Mouse (Mus musculus) spleen, adult 12 weeks (tissue): ENCODE measurements around the gene Snx29.
"Not testable (repeated sequence)": the region's sequence is repeated elsewhere in the genome, so short reads cannot be mapped to it uniquely, and the experiment has no call there.

Experiments used
- DNase-seq: peaks from one replicate; pipeline ENCODE4 v3.0.0; 2022; ENCODE audit warnings: low spot score

The Snx29 gene

DNA sequence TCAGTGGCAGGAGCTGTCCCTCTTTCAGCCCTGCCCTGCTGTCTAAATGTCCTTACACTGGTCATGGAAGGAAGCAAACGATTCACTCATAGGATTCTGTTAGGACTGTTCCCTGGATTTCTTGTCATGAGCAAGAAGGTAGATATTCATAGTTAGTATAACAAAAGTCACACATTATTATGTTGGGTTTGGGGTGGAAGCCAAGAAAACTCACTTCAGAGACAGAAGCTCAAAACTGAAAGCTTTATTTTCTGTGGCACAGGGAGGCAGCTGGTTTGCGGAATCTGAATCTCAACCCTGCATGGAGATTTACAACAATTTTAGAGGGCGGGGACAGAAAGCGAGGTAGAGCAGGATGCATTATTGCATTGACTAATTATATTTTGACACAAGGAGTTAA is 86.0 kb downstream of the Snx29 start:
- DNase-seq: no peak

- DNase-seq: no peak
Observed at GRCm38 (mm10) chr16:11414631-11415030, 91.9 kb downstream of the Snx29 start.

- DNase-seq: peak; percentile 30
Observed at GRCm38 (mm10) chr16:11418183-11418588, 95.5 kb downstream of the Snx29 start.

DNA sequence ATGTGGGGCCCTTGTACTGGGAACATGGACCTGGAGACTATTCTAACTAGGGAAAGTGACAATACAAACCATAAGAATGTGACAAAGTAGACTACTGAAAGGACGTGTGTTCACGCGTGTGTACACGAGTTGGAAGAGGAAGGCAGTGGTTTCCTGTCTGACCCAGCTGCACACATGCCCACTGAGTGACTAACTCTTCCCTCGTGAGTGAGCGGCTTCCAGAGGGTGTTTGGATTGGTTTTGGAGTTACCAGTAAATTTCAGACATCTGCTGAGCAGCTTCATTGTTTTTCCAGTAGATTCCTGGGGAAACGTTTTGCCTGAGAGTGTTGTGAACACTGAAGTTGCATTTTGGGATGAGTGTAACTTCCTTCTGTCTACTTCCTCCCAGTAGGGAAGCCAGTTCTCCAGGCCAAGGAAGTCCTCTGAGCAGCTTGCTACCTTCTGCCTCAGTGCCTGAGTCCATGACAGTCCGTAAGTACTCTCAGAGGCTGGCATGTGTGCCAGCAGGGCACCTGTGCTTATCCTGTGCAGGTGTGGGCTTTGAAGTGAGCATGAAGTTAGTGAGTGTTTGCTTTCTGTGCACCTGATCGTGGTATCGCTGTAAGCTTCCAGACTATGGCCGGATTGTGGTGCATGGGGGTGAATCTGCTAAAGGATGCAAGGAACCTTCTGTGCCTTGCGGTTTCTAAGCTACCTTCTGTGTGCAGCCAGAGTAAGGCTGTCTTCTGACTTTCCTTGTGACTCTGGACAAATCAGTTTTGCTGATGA is 97.8 kb downstream of the Snx29 start:
- DNase-seq: no peak

DNA sequence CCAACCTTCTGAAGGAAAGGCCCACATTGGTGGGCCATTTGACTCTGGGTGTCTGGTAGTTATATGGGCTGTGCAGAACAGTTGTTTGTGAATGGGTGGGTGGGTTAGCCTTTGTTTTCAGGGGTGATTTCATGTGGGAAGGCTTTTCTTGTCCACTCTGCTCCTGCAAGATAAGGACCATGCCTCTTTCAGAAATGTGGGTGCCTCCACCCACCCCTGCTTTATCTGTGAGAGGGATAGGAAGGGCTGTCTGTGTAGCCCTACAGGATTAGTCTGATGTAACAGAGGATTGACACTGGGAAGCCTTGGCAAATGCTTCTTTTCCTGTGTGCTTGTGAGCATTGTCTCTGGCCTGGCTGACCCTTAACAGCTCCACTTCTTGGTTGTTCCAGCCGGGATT is 99.5 kb downstream of the Snx29 start:
- DNase-seq: no peak

DNA sequence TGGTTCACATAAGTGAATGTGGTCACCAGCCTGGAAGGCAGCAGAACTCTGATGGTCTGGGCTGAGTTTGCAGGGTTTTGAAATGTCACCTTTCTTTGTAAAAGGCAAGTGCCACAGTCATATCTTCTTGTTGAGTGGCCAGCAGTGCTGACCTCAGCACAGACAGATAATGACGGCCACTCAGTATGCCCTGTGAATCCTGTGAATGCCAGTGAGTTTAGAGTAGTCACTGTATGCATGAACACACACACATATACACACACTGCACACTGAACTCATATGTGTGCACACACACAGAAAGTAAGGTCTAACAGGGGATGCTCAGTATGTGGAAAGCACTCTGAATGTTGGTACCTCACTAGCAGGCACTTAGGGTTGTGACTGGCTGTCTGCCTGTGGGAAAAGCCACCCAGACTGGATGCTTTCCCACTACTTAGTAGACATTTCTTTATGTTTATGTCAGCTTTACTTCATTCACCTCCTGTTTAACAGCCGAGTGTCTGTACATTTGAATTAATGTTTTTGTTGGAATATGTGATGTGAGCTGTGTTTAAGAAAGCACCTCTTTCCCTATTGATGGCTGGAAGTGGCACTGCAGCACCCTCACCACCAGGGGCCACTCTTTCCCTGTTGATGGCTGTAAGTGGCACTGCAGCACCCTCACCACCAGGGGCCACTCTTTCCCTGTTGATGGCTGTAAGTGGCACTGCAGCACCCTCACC is 100.3 kb downstream of the Snx29 start:
- no peak for DNase-seq

- DNase-seq: not testable (repeated sequence)
Observed at GRCm38 (mm10) chr16:11423611-11424297, 101.0 kb downstream of the Snx29 start.

DNA sequence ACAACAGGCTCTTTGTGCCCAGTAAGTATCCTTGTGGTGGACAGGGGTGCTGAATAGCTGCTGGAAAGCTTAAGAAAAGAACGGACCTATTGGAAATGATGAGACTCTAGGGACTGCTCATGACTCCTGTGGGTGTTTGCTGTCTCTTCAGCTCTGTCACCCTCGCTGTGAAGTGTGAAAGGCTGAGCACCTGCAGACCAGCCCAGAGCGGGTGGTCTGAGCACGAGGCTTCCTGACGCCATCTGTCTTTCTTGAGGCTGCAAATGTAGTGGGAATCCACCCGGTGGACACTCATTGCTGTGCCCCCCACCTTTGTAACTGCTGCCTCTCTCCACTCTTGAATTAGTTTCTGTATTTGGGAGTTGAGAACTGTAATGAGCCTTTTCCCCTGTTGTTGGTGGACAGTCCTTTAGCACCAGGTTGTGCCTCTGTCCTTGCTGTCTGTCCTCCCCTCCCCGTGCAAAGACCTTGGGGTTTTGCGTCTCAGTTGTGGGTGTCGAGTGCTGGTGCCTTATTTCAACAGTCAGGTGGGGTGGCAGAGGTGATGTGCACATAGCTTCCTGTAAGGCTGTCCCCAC is 101.9 kb downstream of the Snx29 start:
- DNase-seq: no peak

DNA sequence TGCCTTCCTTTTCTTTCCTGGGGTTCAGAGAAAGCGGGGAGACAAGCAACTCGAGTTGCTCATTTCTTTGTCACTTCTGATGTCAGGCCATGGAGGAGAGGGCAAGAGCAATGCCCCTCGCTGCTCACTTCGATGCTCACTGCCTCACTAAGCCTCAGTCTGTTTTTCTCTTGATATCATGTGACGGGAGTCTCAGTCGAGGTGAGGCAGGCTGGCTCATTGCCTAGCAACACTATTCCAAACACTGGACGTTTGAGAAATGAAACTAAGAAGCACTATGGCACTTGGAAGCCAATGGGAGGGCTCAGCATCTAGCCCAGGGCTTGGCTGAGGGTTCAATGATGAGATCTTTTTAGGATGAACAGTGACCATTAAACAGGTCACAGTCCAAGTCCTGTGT is 102.6 kb downstream of the Snx29 start:
- DNase-seq: no peak

GRCm38 (mm10) chr16:11426810-11427537 is 104.3 kb downstream of the Snx29 start:
- DNase-seq: no peak

DNA sequence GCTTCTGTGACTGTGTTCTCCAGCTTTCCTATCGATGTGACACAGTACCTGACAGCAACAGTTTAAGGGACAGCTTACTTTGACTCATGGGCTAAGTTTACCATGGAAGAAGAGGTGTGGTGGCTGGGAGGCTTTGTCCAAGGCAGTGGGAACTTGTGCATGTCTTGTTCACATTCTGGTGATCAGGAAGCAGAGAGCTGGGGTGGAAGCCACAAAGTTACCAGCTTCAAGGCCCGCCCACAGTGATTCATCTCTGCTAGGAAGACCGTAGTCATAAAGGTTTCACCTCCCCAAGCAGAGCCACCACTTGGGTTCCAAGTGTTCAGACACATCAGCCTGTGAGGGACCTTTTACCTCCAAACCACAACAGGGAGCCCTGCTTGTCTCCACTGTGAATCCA is 107.1 kb downstream of the Snx29 start:
- no peak for DNase-seq

DNA sequence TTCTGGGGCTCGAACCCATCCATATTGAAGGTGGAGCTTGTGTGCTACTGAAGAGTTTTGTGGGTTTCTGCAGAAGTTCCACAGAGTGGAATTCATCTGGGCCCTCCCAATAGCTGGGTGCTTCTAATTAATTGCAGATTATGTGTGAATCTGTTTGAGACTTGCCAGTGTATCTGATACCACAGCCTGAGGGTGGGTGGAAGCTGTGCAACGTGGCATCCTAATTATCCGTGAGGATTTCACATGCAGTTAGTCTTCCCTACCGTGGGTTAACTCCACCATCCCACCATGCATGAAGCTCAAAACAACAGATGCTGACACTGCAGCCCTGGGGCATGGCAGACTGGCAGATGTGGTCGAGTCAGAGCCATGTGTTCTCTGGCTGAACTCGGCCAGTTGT is 107.8 kb downstream of the Snx29 start:
- no peak for DNase-seq

- no peak for DNase-seq
Observed at GRCm38 (mm10) chr16:11433779-11434178, 111.1 kb downstream of the Snx29 start.

DNA sequence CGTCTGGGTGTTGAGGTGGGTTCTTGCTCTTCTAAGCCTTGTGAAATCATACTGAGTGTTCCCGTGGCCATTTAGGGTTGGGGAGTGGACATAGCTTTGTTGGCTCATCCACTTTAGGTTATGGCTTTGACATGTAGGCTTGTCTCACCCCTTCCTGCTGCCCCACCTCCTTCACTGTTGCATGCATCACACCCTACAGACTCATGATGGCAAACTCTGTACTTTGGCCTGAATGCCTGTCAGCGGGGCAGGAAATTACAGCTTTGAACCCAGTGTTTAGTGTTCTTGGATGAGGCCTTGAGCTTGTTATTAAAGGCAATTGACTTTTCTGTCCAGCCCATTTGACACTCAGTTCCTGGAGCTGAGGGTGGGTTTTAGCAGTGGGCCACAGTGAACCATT is 114.9 kb downstream of the Snx29 start:
- no peak for DNase-seq

DNA sequence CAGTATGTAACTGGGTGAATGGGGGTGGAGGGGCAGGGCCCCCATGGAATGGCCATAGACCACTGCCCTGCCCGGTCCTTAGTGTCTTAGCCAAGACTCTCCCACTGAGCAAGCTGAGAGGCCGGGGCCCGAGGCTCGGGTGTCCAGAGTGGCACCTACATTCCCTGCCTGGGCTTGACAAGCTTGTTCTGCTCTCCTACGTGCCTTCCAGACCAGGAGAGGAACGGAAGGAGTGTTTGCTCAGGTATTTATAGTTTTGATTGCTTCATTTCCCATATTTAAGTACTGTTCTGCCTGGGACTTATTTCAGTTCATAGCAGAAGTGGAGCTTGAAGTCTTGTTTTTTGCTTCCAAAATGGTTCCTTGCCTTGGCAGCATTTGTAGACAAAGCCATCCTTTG is 116.7 kb downstream of the Snx29 start:
- no peak for DNase-seq

DNA sequence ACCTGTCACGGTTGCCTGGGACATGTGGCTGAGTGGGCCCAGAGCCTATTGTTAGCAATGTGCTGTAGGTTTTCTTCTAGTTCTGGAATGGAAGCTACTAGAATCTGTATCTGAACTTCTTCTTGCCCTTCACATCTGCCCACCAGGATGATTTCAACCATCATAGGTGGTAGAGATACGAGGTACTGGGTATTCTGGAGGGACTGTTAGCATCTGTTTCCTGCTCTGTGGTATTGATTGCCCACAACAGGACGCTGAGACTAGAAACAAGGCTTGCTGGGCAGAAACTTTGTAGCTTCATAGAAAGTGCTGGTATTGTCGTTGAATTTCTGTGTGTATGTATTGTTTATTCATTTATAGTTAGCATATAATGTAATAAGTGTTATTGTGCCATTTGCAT is 118.9 kb downstream of the Snx29 start:
- DNase-seq: no peak

GRCm38 (mm10) chr16:11442534-11442933 is 119.8 kb downstream of the Snx29 start:
- no peak for DNase-seq

GRCm38 (mm10) chr16:11444626-11445025 is 121.9 kb downstream of the Snx29 start:
- no peak for DNase-seq

DNA sequence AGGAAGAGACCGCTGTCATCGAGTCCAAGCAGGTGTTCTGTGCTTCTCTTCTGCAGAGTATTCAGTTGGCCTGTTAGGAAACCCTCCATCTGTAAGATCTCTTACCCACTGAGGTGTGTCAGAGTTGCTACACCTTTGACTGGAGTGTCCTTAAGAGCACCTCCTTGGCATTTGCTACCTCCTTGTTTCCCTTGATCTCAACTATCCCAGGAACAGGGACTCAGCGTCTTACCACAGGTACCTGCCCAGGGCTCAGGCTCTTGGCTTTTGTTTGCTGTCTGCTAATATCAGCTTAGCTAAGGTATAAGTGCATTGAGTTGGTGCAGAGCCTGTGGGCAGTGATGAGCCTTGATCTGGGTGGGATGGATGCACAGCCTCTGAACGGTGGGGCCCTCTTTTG is 124.3 kb downstream of the Snx29 start:
- no peak for DNase-seq

DNA sequence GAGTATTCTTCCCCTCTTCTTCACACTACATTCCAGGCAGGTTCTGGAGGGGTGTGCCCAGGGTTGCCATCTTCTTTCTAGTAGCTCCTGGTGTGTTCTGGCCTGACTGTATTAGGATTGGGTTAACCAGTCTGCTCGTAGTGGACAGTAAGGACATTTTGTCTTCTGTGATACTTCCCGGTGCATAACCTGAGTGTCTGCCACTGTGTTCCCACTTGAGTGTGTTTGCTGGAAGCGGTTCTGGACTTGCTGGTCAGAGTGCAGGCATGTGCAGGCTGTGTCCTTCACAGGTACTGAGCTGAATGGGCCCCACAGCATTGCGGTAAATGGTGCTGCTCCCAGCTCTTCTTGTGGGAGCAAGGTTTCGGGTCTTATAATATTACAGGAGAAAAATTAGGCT is 125.2 kb downstream of the Snx29 start:
- no peak for DNase-seq

DNA sequence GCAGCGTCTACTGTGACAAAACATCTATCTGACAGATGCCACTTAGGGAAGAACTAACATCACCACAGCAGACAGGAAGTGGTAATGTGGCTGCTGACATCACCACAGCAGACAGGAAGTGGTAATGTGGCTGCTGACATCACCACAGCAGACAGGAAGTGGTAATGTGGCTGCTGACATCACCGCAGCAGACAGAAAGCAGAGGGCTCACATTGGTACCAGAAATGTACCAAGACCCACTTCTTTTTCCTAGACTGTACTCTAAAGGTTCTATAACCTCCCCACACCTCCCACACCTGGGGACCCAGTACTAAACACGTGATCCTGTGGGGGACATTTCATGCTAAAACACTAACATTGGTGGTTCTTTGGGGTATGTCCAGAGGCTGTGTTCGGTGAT is 126.0 kb downstream of the Snx29 start:
- not testable (repeated sequence) for DNase-seq

DNA sequence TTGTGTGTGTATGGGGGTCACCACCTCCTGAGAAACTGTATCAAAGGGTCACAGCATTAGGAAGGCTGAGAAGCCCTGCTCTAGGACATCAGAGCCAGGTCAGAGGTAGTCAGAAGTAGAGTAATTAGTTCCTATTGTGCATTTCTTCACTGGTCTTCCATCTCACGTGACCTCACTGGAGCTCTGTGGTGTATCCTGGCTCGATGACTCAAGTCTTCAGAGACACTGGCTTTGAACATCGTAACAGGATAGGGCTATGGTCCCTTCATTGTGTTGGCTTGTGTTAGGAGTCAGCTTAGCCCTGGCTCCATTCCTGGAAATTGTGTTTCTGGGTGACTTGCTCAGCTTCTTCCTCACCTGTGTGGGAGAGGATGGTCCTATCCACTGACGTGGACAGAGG is 126.6 kb downstream of the Snx29 start:
- no peak for DNase-seq
